Mouse (Mus musculus): ENCODE results near the gene Enkd1. TPM values are rescaled to one million over a fixed set of nuclear protein-coding genes. Genes with fewer than 3 reads are reported as not detected.

The Enkd1 gene
- polyA plus RNA-seq, 1 experiment = 5.3 TPM

GRCm38 (mm10) chr8:105702001-105702401 lies 6.0 kb downstream of the Enkd1 start:
- TF ChIP-seq POLR2A (IDR thresholded peaks at IDR 0.05; ENCODE audit: low read depth, low read length) = no peak
- TF ChIP-seq CTCF (IDR thresholded peaks at IDR 0.05; ENCODE audit: extremely low read depth, insufficient read length, insufficient replicate concordance, low read depth, low read length) = no peak
- 72% methylated on average over 18 of the region's 18 CpGs for WGBS
- Histone ChIP-seq H3K36me3 (ENCODE audit: control insufficient read depth, insufficient read depth, low read length) (peaks cover 7% of the 10 kb centered on the region; the same call in 1 of the 2 replicates), H3K4me3 (ENCODE audit: low read depth, low read length) (peak overlapping the region; percentile 80), H3K27ac (ENCODE audit: insufficient read depth, low read depth, low read length) (no peak overlapping the region), H3K27me3 (ENCODE audit: control insufficient read depth, insufficient read depth, low read length) (no peaks in the 10 kb centered on the region), H3K4me1 (ENCODE audit: control insufficient read depth, insufficient read depth, insufficient read length, low read length) (peaks cover 8% of the 10 kb centered on the region)

GRCm38 (mm10) chr8:105700966-105701824 lies 6.8 kb downstream of the Enkd1 start, which contains the start of the genes Acd and Pard6a:
TSS of gene Acd (minus strand) at chr8:105701102.
TSS of gene Pard6a (plus strand) at chr8:105701148.
- Histone ChIP-seq H3K27me3 (ENCODE audit: control insufficient read depth, insufficient read depth, low read length) (no peaks in the 10 kb centered on the region), H3K36me3 (ENCODE audit: control insufficient read depth, insufficient read depth, low read length) (peaks cover 7% of the 10 kb centered on the region; the same call in 1 of the 2 replicates), H3K4me3 (ENCODE audit: low read depth, low read length) (peak within 1 kb of the TSS; percentile 80), H3K4me1 (ENCODE audit: control insufficient read depth, insufficient read depth, insufficient read length, low read length) (peaks cover 8% of the 10 kb centered on the region), H3K27ac (ENCODE audit: insufficient read depth, low read depth, low read length) (peak within 1 kb of the TSS; percentile 89)
- TF ChIP-seq POLR2A (IDR thresholded peaks at IDR 0.05; ENCODE audit: low read depth, low read length) (no peak; the same call in 1 of the 2 replicates), CTCF (IDR thresholded peaks at IDR 0.05; ENCODE audit: extremely low read depth, insufficient read length, insufficient replicate concordance, low read depth, low read length) (no peak)
- WGBS = under 1% methylated on average over 60 of the region's 60 CpGs

- Histone ChIP-seq H3K4me1 (ENCODE audit: control insufficient read depth, insufficient read depth, insufficient read length, low read length) (peaks cover 8% of the 10 kb centered on the region), H3K36me3 (ENCODE audit: control insufficient read depth, insufficient read depth, low read length) (peaks cover 7% of the 10 kb centered on the region; the same call in 1 of the 2 replicates), H3K27me3 (ENCODE audit: control insufficient read depth, insufficient read depth, low read length) (no peaks in the 10 kb centered on the region), H3K27ac (ENCODE audit: insufficient read depth, low read depth, low read length) (peak overlapping the region; percentile 8; the same call in 1 of the 2 replicates), H3K4me3 (ENCODE audit: low read depth, low read length) (peak overlapping the region; percentile 80)
- TF ChIP-seq CTCF (IDR thresholded peaks at IDR 0.05; ENCODE audit: extremely low read depth, insufficient read length, insufficient replicate concordance, low read depth, low read length) = no peak; the same call in 1 of the 2 replicates
- TF ChIP-seq POLR2A (IDR thresholded peaks at IDR 0.05; ENCODE audit: low read depth, low read length) = no peak
- under 1% methylated on average over 21 of the region's 21 CpGs for WGBS
Observed at GRCm38 (mm10) chr8:105700566-105700965, 7.4 kb downstream of the Enkd1 start.

GRCm38 (mm10) chr8:105699488-105700215 lies 8.4 kb downstream of the Enkd1 start:
- Histone ChIP-seq H3K4me3 (ENCODE audit: low read depth, low read length) (no peak overlapping the region), H3K36me3 (ENCODE audit: control insufficient read depth, insufficient read depth, low read length) (peaks cover 7% of the 10 kb centered on the region; the same call in 1 of the 2 replicates), H3K27me3 (ENCODE audit: control insufficient read depth, insufficient read depth, low read length) (no peaks in the 10 kb centered on the region), H3K27ac (ENCODE audit: insufficient read depth, low read depth, low read length) (no peak overlapping the region), H3K4me1 (ENCODE audit: control insufficient read depth, insufficient read depth, insufficient read length, low read length) (peaks cover 8% of the 10 kb centered on the region)
- TF ChIP-seq POLR2A (IDR thresholded peaks at IDR 0.05; ENCODE audit: low read depth, low read length) = no peak
- no peak for TF ChIP-seq CTCF (IDR thresholded peaks at IDR 0.05; ENCODE audit: extremely low read depth, insufficient read length, insufficient replicate concordance, low read depth, low read length)
- WGBS = 93% methylated on average over 11 of the region's 11 CpGs

- TF ChIP-seq CTCF (IDR thresholded peaks at IDR 0.05; ENCODE audit: extremely low read depth, insufficient read length, insufficient replicate concordance, low read depth, low read length) = no peak
- peaks cover 7% of the 10 kb centered on the region; the same call in 1 of the 2 replicates for H3K27me3 ChIP-seq (ENCODE audit: control insufficient read depth, insufficient read depth, low read length)
- no peak overlapping the region for H3K4me3 ChIP-seq (ENCODE audit: low read depth, low read length)
- H3K36me3 ChIP-seq (ENCODE audit: control insufficient read depth, insufficient read depth, low read length) = peaks cover 7% of the 10 kb centered on the region; the same call in 1 of the 2 replicates
- no peak overlapping the region for H3K27ac ChIP-seq (ENCODE audit: insufficient read depth, low read depth, low read length)
- peaks cover 14% of the 10 kb centered on the region for H3K4me1 ChIP-seq (ENCODE audit: control insufficient read depth, insufficient read depth, insufficient read length, low read length)
- WGBS = 93% methylated on average over 5 of the region's 5 CpGs
Observed at GRCm38 (mm10) chr8:105698734-105699133, 9.3 kb downstream of the Enkd1 start.

GRCm38 (mm10) chr8:105697196-105697780 lies 10.7 kb downstream of the Enkd1 start:
- Histone ChIP-seq H3K27ac (ENCODE audit: insufficient read depth, low read depth, low read length) (no peak overlapping the region), H3K27me3 (ENCODE audit: control insufficient read depth, insufficient read depth, low read length) (peaks cover 7% of the 10 kb centered on the region; the same call in 1 of the 2 replicates), H3K36me3 (ENCODE audit: control insufficient read depth, insufficient read depth, low read length) (peaks cover 7% of the 10 kb centered on the region; the same call in 1 of the 2 replicates), H3K4me3 (ENCODE audit: low read depth, low read length) (no peak overlapping the region), H3K4me1 (ENCODE audit: control insufficient read depth, insufficient read depth, insufficient read length, low read length) (peaks cover 17% of the 10 kb centered on the region)
- 90% methylated on average over 17 of the region's 17 CpGs for WGBS
- no peak for TF ChIP-seq CTCF (IDR thresholded peaks at IDR 0.05; ENCODE audit: extremely low read depth, insufficient read length, insufficient replicate concordance, low read depth, low read length)
- TF ChIP-seq POLR2A (IDR thresholded peaks at IDR 0.05; ENCODE audit: low read depth, low read length) = no peak

All from small intestine, adult 2 months (tissue).